Mouse (Mus musculus) mature B cell (primary cell): ENCODE measurements around the gene Macrod2.

Source experiments
- in situ Hi-C: fragments of 300-500 bp; cut with MboI; formaldehyde crosslinking; loops from 2 replicates; pipeline ENCODE4 v1.14.3; 2019

The Macrod2 gene

DNA sequence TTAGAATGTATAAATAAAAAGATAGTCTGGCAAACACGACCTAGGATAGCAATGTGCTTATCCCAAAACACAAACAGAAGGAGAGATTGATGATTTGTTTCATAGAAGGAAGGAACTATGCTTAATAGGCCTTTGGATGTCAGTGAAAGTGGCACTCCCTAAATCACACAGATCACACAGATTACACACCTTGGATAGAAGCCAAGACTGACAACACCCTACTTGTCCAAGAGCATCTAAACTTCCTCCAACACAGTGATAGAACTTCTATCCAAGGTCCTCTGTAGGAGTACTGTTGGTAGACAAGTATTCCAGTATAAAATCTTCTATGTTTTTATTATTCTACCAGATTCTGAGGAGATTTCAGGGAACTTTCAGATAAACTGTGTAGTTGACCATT lies 1567.8 kb downstream of the Macrod2 start:
- in situ Hi-C loops, result no loop called here

GRCm38 (mm10) chr2:141983664-141984395 lies 1588.7 kb downstream of the Macrod2 start:
- in situ Hi-C loops, result no loop called here

GRCm38 (mm10) chr2:141998901-141999300 lies 1603.8 kb downstream of the Macrod2 start:
- in situ Hi-C loops, result no loop called here

DNA sequence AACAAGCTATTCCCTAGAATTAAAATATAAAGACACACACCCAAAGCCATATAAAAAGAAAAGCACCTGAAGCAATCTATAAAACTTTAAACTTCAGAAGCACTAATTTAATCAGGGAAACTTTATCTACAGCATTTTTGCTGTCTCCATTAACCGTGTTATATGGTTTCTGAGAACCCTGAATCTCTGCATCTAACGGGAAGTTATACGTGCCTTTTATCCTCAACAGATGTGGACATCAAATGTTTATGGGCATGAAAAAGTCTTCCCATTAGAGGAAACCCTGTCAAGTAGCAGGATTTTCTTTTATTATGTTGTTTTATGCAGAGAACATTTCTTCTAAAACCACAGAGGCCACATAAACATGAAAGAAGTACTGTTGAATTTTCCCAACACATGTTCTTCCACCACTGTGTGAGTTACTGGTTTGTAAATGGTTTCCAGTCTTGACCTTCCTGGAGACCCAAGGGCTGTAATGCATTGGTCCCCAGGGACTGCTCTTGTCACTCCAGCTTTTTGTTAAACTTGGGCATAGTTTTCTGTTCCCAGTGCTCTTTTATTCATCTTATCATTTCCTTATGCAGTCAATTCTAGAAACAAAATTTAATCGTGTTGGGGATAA lies 1629.5 kb downstream of the Macrod2 start:
- in situ Hi-C loops, result no loop called here

GRCm38 (mm10) chr2:142026721-142027120 lies 1631.6 kb downstream of the Macrod2 start:
- in situ Hi-C loops, result no loop called here

- in situ Hi-C loops, result no loop called here
Measured at GRCm38 (mm10) chr2:142030756-142031646, 1635.9 kb downstream of the Macrod2 start.

GRCm38 (mm10) chr2:142055576-142055975 lies 1660.5 kb downstream of the Macrod2 start:
- in situ Hi-C loops, result no loop called here

- in situ Hi-C loops, result no loop called here
Measured at GRCm38 (mm10) chr2:142057889-142058750, 1663.0 kb downstream of the Macrod2 start.

DNA sequence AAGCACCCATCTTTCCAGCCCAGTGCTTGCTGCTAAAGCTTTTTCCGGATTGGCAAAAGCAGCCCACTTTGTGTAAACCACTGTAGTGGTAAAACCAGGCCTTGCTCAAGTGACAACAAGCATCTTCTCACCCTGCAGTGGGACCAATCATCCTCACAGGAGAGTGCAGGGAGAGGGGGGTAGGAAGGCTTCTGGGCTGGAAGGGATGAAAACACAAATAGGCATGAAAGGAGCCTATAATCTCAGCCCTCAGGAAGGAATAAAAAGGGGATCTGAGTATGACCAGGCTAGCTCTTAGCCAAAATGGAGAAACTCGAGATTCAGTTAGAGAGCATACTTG lies 1663.6 kb downstream of the Macrod2 start:
- in situ Hi-C loops, result no loop called here

- in situ Hi-C loops, result no loop called here
Measured at GRCm38 (mm10) chr2:142108947-142109346, 1713.8 kb downstream of the Macrod2 start.

- in situ Hi-C loops, result no loop called here
Measured at GRCm38 (mm10) chr2:142116623-142117022, 1721.5 kb downstream of the Macrod2 start.

GRCm38 (mm10) chr2:142128109-142128508 lies 1733.0 kb downstream of the Macrod2 start:
- in situ Hi-C loops, result no loop called here

DNA sequence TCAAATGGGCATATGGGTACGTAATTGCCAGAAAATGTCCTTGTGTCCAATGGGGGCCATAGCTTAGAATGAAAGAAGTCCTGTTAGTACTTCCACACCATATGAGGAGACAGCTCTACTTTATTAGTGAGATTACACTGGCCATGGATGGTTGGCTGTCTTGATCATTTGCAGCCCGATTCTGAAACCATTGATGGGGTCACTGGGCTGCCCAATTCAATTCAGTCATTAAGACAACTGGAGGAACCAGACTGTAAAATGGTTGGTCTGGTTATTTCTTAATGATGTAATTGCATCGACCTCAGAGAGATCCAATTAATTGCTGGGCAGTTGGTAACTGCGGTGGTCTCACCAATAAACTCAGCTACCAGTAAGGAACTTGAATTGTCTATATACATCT lies 1734.1 kb downstream of the Macrod2 start:
- in situ Hi-C loops, result no loop called here

GRCm38 (mm10) chr2:142149310-142149709 lies 1754.2 kb downstream of the Macrod2 start:
- in situ Hi-C loops, result no loop called here

DNA sequence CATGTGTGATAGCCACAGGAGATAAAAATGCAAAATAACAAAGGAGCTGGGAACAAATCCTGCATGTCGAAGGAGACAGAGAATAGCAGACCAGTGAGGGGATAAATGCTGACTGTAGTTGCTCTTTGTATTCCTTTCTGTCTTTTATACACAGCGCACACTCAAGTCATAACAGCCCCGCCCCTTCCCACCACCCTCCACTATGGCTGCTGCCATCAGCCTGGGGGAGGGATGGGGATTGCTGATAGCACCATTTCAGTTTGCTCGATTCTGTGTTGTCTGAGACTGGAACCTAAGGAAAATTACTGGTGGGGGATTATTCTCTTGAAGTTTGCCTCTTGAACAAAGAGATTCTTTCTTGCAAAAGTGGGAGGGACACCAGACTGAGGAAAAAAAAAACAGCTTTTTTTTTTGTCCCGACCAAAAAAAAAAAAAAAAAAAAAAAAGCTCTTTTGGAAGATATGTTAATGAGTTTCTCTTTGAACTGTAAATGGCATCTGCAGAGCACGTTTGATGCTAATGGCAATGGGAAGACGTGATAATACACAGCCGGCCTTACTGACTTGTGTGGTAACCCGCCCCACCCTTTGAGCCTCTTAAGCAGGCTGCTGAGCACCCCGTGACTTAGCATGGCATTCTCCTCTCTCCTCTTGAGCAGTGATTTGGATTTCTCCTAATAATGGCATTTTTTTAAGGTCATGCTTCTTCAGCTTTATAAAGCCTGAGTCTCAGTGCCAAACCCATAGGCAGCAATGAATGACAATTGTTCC lies 1768.6 kb downstream of the Macrod2 start:
- in situ Hi-C loops, result no loop called here

- in situ Hi-C loops, result no loop called here
Measured at GRCm38 (mm10) chr2:142169649-142170048, 1774.5 kb downstream of the Macrod2 start.

GRCm38 (mm10) chr2:142172706-142173105 lies 1777.6 kb downstream of the Macrod2 start:
- in situ Hi-C loops, result no loop called here

GRCm38 (mm10) chr2:142174039-142174438 lies 1778.9 kb downstream of the Macrod2 start:
- in situ Hi-C loops, result no loop called here

DNA sequence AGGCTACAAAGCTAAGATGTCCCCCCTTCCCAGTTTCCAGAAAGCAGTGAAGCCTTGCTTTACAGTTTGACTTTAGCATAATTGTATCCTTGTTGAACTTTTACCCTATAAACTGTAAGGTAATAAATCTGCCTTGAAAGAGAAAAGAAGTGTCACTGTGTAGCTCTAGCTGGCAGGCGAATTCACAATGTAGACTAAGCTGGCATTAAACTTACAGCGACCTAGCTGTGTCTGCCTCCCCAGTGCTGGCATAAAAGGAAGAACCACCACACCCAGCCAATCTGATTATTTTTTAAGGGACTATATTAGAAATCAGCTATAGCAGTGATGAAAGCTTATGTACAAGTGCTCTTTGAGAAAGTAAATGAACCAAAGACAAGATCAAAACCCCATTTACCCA lies 1791.8 kb downstream of the Macrod2 start:
- in situ Hi-C loops, result no loop called here

GRCm38 (mm10) chr2:142187428-142187827 lies 1792.3 kb downstream of the Macrod2 start:
- in situ Hi-C loops, result no loop called here

DNA sequence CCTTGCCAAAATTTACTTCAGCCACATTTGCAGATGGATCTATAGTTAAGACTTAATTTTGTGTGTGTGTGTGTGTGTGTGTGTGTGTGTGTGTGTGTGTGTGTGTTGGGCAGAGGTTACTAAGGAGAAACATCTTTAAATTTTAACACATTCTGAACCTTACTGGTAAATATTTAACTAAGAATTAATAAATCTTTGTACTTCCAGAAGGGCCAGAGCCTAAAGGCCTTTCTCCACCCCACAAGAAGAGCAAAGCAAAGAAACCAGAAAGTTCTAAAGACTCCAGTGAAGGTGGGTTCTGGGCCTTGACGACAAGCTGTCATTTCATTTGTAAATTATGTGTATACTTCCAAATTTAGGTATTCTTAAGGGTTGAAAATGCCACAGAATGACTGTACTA lies 1822.3 kb downstream of the Macrod2 start:
- in situ Hi-C loops, result no loop called here
